Mouse (Mus musculus) T-helper 2 cell (primary cell): ENCODE data around the gene Ppef1.

Source experiments
- in situ Hi-C: fragments of 300-600 bp; cut with MboI, MseI; formaldehyde crosslinking; loops from one replicate; pipeline ENCODE4 v1.15.1; 2025; ENCODE audit warnings: high pct_unique_total_duplicates

Ppef1 gene

GRCm38 (mm10) chrX:160598562-160599458, 136.8 kb downstream of the Ppef1 start:
- in situ Hi-C loops: no loop called here

- in situ Hi-C loops: no loop called here
These were observed 137.5 kb downstream of the Ppef1 start for GRCm38 (mm10) chrX:160598055-160598454.

GRCm38 (mm10) chrX:160592933-160593332, 142.6 kb downstream of the Ppef1 start:
- in situ Hi-C loops: no loop called here

GRCm38 (mm10) chrX:160590147-160590546, 145.4 kb downstream of the Ppef1 start:
- in situ Hi-C loops: no loop called here

- in situ Hi-C loops: no loop called here
These were observed 147.0 kb downstream of the Ppef1 start for GRCm38 (mm10) chrX:160588523-160588922.

GRCm38 (mm10) chrX:160585110-160585509, 150.5 kb downstream of the Ppef1 start:
- in situ Hi-C loops: no loop called here

GRCm38 (mm10) chrX:160584148-160584838, 151.3 kb downstream of the Ppef1 start:
- in situ Hi-C loops: loop anchor here (5.0 kb wide), 1 partner anchor 67 kb away; no protein-coding TSS in a partner anchor

GRCm38 (mm10) chrX:160583589-160583988, 152.0 kb downstream of the Ppef1 start:
- in situ Hi-C loops: loop anchor here (5.0 kb wide), 1 partner anchor 66 kb away; no protein-coding TSS in a partner anchor
